Mouse (Mus musculus): Measurements from ENCODE around the gene Rad23a. TPM values are rescaled to one million over a fixed set of nuclear protein-coding genes. Genes with fewer than 3 reads are reported as not detected.

Rad23a gene
- total RNA-seq, 1 experiment from 2014 or later: 31.6 TPM

- no peak for ATAC-seq (replicated peaks; ENCODE audit: insufficient number of reproducible peaks, low FRiP score, low TSS enrichment, poor library complexity, severe bottlenecking)
Measured at GRCm38 (mm10) chr8:84794486-84794885, 46.0 kb downstream of the Rad23a start.

- no peak for ATAC-seq (replicated peaks; ENCODE audit: insufficient number of reproducible peaks, low FRiP score, low TSS enrichment, poor library complexity, severe bottlenecking)
Measured at GRCm38 (mm10) chr8:84793791-84794485, 46.5 kb downstream of the Rad23a start.

- ATAC-seq (replicated peaks; ENCODE audit: insufficient number of reproducible peaks, low FRiP score, low TSS enrichment, poor library complexity, severe bottlenecking): no peak
Measured at GRCm38 (mm10) chr8:84793134-84793533, 47.3 kb downstream of the Rad23a start.

- ATAC-seq (replicated peaks; ENCODE audit: insufficient number of reproducible peaks, low FRiP score, low TSS enrichment, poor library complexity, severe bottlenecking): no peak
Measured at GRCm38 (mm10) chr8:84792429-84792947, 48.0 kb downstream of the Rad23a start.

- no peak for ATAC-seq (replicated peaks; ENCODE audit: insufficient number of reproducible peaks, low FRiP score, low TSS enrichment, poor library complexity, severe bottlenecking)
Measured at GRCm38 (mm10) chr8:84790537-84790936, 49.9 kb downstream of the Rad23a start.

- no peak for ATAC-seq (replicated peaks; ENCODE audit: insufficient number of reproducible peaks, low FRiP score, low TSS enrichment, poor library complexity, severe bottlenecking)
Measured at GRCm38 (mm10) chr8:84789855-84790486, 50.5 kb downstream of the Rad23a start.

GRCm38 (mm10) chr8:84789345-84789744, 51.1 kb downstream of the Rad23a start:
- no peak for ATAC-seq (replicated peaks; ENCODE audit: insufficient number of reproducible peaks, low FRiP score, low TSS enrichment, poor library complexity, severe bottlenecking)

DNA sequence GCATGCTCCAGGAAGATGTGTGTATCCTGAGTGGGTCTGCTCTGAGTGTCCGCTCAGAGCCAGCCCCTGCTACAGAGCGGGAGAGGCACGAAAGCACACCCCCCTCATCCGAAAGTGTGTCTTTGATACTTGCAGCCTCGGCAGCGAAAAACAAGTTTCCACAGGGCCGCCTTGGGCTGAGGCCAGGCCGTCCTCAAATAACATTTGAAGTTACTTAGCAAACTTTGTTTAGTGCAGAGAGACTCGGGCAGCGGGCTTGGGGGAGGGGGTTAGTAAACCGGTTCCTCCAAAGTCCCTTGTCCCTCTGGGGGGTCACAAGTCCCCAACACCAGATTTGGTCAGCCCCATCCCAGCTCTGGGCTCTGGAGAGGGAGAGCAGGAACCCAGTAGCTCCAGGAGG, 51.6 kb downstream of the Rad23a start:
- no peak for ATAC-seq (replicated peaks; ENCODE audit: insufficient number of reproducible peaks, low FRiP score, low TSS enrichment, poor library complexity, severe bottlenecking)

- no peak for ATAC-seq (replicated peaks; ENCODE audit: insufficient number of reproducible peaks, low FRiP score, low TSS enrichment, poor library complexity, severe bottlenecking)
Measured at GRCm38 (mm10) chr8:84787523-84788302, 52.8 kb downstream of the Rad23a start.

DNA sequence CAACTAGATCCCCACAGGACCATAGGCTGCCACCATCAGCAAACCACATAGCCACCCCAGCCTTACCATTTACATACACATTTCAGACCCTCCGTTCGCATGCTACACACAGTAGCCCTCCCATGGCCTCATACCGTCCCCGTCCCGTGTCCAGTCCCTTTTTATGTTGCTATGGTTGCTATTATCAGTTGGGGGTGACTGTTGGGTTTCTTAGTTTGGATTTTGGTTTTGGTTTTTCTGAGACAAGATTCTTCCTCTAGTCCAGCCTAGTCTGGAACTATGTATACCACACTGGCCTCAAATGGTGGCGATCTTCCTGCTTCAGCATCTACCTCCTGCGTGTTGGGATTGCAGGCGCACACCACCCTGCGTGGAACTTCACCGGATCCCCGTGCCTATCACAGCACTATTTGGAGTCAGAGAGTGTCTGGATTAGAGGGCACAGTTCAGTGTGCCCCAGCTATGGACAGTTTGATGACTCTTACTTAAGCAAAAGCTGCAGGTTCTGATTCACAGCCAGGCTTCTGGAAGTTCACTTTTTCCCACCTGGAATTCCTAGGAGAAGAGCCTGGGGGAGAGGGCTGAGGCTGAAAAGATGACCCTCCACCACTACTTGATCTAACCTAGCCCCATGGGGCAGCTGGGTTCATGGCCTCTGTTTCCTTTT, 53.5 kb downstream of the Rad23a start:
- ATAC-seq (replicated peaks; ENCODE audit: insufficient number of reproducible peaks, low FRiP score, low TSS enrichment, poor library complexity, severe bottlenecking): no peak

DNA sequence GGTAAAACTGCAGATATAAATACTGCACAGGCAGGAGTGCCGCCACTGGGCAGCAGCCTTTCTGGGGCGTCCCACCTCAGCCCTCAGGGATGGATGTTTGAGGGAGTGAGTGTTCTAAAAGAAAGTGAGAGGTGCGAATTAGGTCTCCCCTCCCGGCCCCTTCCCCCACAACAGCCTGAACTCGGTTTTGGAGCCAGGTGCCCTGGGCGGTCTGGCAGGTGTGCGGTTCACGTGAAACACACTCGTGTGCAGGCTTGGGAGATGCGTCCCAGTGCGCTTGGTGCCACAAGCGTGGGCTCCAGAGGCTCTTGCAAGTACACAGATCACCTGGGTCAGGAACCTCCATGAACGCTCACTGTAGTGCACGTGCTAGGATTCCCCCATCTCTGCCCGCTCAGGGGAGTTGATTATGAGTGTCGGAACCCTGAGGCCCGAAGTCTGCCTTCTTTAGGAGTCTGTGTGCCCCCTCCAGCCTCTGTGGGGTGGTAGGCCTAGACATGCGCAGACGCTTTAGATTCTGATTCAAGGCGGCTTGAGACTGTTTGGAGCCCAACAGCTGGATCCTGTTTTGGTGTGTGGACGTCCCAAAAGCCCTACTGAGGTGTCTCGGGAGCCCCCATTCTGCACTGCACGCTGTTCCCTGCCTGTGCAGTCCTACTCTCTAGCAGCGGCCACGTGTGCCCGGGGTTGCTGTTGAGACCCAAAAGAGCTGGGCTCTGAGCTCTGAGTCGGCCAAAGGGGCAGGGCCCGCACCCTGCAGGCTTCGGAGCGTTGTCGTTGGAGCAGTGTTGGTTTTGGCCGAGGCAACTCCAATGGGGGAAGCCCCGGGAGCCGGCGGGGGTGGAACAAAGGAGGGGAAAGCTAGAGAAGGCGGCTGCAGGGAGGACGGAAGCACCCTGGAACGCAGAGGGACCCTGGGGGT, 54.4 kb downstream of the Rad23a start:
- no peak for ATAC-seq (replicated peaks; ENCODE audit: insufficient number of reproducible peaks, low FRiP score, low TSS enrichment, poor library complexity, severe bottlenecking)

- ATAC-seq (replicated peaks; ENCODE audit: insufficient number of reproducible peaks, low FRiP score, low TSS enrichment, poor library complexity, severe bottlenecking): no peak
Measured at GRCm38 (mm10) chr8:84785506-84785755, 55.0 kb downstream of the Rad23a start.

DNA sequence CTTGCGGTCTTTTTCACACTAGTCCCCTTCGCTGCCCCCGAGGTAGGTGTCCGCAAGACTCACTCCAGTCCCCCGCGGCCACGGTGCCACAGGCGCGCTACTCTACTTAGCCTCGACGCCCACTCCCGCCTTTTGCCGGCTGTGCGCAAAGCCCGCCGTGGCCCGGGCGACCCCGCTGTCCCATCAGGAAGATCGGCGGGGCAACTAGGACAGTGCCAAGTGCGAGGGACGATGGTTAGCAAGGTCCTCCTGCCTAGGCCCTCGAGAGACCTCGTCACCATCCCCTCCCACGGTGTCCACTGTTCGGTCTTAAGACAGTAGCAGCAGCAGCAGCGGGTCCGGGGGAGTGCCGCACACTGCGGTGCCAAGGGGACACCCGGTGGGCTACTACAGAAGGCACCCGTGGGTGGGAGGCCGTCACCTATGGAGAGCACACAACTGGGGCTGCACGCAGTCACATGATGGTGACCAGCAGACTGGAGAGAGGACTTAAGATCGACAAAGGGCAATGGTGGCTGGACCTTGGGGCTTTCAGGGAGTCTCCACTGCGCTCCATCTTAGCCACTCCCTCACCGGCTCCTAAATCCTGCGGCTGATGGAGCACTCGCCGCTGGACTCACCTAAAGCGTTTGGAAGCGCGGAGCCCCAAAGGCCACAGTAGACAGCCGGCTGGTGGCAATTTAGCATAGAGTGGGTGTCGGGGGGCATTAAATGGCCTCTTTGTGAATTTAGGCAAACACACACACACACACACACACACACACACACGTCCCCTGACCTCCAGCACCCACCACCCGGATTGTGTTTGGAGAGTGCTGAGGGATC, 55.6 kb downstream of the Rad23a start:
- no peak for ATAC-seq (replicated peaks; ENCODE audit: insufficient number of reproducible peaks, low FRiP score, low TSS enrichment, poor library complexity, severe bottlenecking)

Other genes with a start within 250 kb of the Rad23a start
- gene Ier2, start 177.8 kb downstream of the Rad23a start, total RNA-seq (2017): 92.1 to 198 TPM (median 119 TPM) in 3 replicates
- gene Trmt1, start 154.4 kb downstream of the Rad23a start, total RNA-seq (2017): 40.1 to 46.6 TPM (median 44.7 TPM) in 3 replicates
- gene Nacc1, start 152.8 kb downstream of the Rad23a start, total RNA-seq (2017): 29.0 to 50.5 TPM (median 36.3 TPM) in 3 replicates
- 41.7 to 46.2 TPM (median 45.0 TPM) in 3 replicates for gene Lyl1, start 139.2 kb downstream of the Rad23a start, total RNA-seq (2017)
- 6.4 to 8.9 TPM (median 8.2 TPM) in 3 replicates for gene G430095P16Rik, start 117.7 kb downstream of the Rad23a start, total RNA-seq (2017)
- gene Nfix, start 40.3 kb downstream of the Rad23a start, total RNA-seq (2017): 8.1 to 16.7 TPM (median 9.9 TPM) in 3 replicates
- 3.6 to 4.0 TPM (median 3.8 TPM) in 3 replicates for gene Dand5, start 17.8 kb downstream of the Rad23a start, total RNA-seq (2017)
- 10.0 to 12.8 TPM (median 11.2 TPM) in 3 replicates for gene Gadd45gip1, start 9.1 kb downstream of the Rad23a start, total RNA-seq (2017)
- 1,036 to 1,300 TPM (median 1,079 TPM) in 3 replicates for gene Calr, start 6.3 kb upstream of the Rad23a start, total RNA-seq (2017)
- 32.5 to 56.1 TPM (median 35.3 TPM) in 3 replicates for gene Farsa, start 16.3 kb upstream of the Rad23a start, total RNA-seq (2017)
- gene Syce2, start 31.4 kb upstream of the Rad23a start, total RNA-seq (2017): 2.9 to 13.7 TPM (median 7.4 TPM) in 3 replicates
- 16.8 to 25.3 TPM (median 18.7 TPM) in 3 replicates for gene Gcdh, start 53.3 kb upstream of the Rad23a start, total RNA-seq (2017)
- gene Klf1, start 61.3 kb upstream of the Rad23a start, total RNA-seq (2017): not detected in 3 replicates
- 24.4 to 37.4 TPM (median 29.6 TPM) in 3 replicates for gene Dnase2a, start 67.9 kb upstream of the Rad23a start, total RNA-seq (2017)
- gene Mast1, start 96.7 kb upstream of the Rad23a start, total RNA-seq (2017): 0.11 TPM in 1 of 3 replicates, not detected in the others
- not detected in 3 replicates for gene Rtbdn, start 106.3 kb upstream of the Rad23a start, total RNA-seq (2017)
- gene Gm49661, start 128.8 kb upstream of the Rad23a start, total RNA-seq (2017): not detected in 3 replicates
- 153 to 207 TPM (median 196 TPM) in 3 replicates for gene Prdx2, start 128.9 kb upstream of the Rad23a start, total RNA-seq (2017)
- gene Rnaseh2a, start 129.1 kb upstream of the Rad23a start, total RNA-seq (2017): 43.9 to 58.8 TPM (median 58.1 TPM) in 3 replicates
- 405 to 735 TPM (median 444 TPM) in 3 replicates for gene Junb, start 138.1 kb upstream of the Rad23a start, total RNA-seq (2017)
- 4.2 to 8.7 TPM (median 4.5 TPM) in 3 replicates for gene Hook2, start 149.9 kb upstream of the Rad23a start, total RNA-seq (2017)
- not detected in 3 replicates for gene Best2, start 173.9 kb upstream of the Rad23a start, total RNA-seq (2017)
- gene Asna1, start 184.6 kb upstream of the Rad23a start, total RNA-seq (2017): 24.0 to 47.3 TPM (median 36.2 TPM) in 3 replicates
- gene Trir, start 186.2 kb upstream of the Rad23a start, total RNA-seq (2017): 260 to 294 TPM (median 276 TPM) in 3 replicates
- gene Tnpo2, start 196.2 kb upstream of the Rad23a start, total RNA-seq (2017): 12.0 to 27.9 TPM (median 18.3 TPM) in 3 replicates
- 2.6 to 3.6 TPM (median 3.0 TPM) in 3 replicates for gene Fbxw9, start 219.4 kb upstream of the Rad23a start, total RNA-seq (2017)
- gene Gm5741, start 227.3 kb upstream of the Rad23a start, total RNA-seq (2017): not detected in 3 replicates
- gene Dhps, start 231.1 kb upstream of the Rad23a start, total RNA-seq (2017): 35.9 to 75.4 TPM (median 50.0 TPM) in 3 replicates
- 22.4 to 29.9 TPM (median 24.3 TPM) in 3 replicates for gene Wdr83os, start 240.1 kb upstream of the Rad23a start, total RNA-seq (2017)
- gene Wdr83, start 240.6 kb upstream of the Rad23a start, total RNA-seq (2017): 8.9 to 13.6 TPM (median 13.4 TPM) in 3 replicates
- gene Man2b1, start 242.6 kb upstream of the Rad23a start, total RNA-seq (2017): 116 to 188 TPM (median 183 TPM) in 3 replicates

Data from monocyte, adult 5-6 weeks (primary cell).